Mouse (Mus musculus) hindbrain, embryonic 16.5 days (tissue): ENCODE measurements around the gene Ccdc184. TPM values are rescaled to one million over a fixed set of nuclear protein-coding genes. Genes with fewer than 3 reads are reported as not detected.

Experiments used
- ATAC-seq: fragments of 200-750 bp; cut with Nextera tagmentation; 2 replicates; pipeline ENCODE4 v1.8.0; 2017; ENCODE audit warnings: moderate TSS enrichment, moderate library complexity
- H3K27ac ChIP-seq: fragments of 300-500 bp; sonication (generic); 2 replicates; pipeline ENCODE4 v1.5.1; 2014; ENCODE audit warnings: low read depth, mild to moderate bottlenecking, control low read depth, low read length, moderate library complexity
- H3K27me3 ChIP-seq: fragments of 300-500 bp; sonication (generic); replicated peaks from 2 replicates; pipeline ENCODE4 v1.6.1; 2014; ENCODE audit warnings: low read length; ENCODE audit not compliant: control insufficient read depth, insufficient read depth
- H3K36me3 ChIP-seq: fragments of 300-500 bp; sonication (generic); 2 replicates; pipeline ENCODE4 v1.6.1; 2014; ENCODE audit warnings: mild to moderate bottlenecking, low read length, moderate library complexity, mixed read lengths; ENCODE audit not compliant: control insufficient read depth, insufficient read depth
- H3K4me1 ChIP-seq: fragments of 300-500 bp; sonication (generic); 2 replicates; pipeline ENCODE4 v1.6.1; 2014; ENCODE audit warnings: low read depth, low read length; ENCODE audit not compliant: control insufficient read depth, insufficient read depth
- H3K4me2 ChIP-seq: fragments of 300-500 bp; sonication (generic); 2 replicates; pipeline ENCODE4 v1.6.1; 2014; ENCODE audit warnings: mild to moderate bottlenecking, low read length, control low read depth, moderate library complexity
- H3K4me3 ChIP-seq: fragments of 300-500 bp; sonication (generic); 2 replicates; pipeline ENCODE4 v1.5.1; 2014; ENCODE audit warnings: mild to moderate bottlenecking, low read length, control low read depth, moderate library complexity
- H3K9ac ChIP-seq: fragments of 300-500 bp; sonication (generic); 2 replicates; pipeline ENCODE4 v1.6.1; 2014; ENCODE audit warnings: low read depth, mild to moderate bottlenecking, control low read depth, low read length, moderate library complexity
- H3K9me3 ChIP-seq: fragments of 300-500 bp; sonication (generic); 2 replicates; pipeline ENCODE4 v1.6.1; 2014; ENCODE audit warnings: mild to moderate bottlenecking, low read length, moderate library complexity; ENCODE audit not compliant: control insufficient read depth
- WGBS: fragments of 180-500 bp; shearing (Covaris S2); extraction: QIAGEN DNeasy Blood & Tissue Kit; methylation state at CpG from one replicate; pipeline ENCODE4 v1.1.7; 2014; 5-methylcytosine and 5-hydroxymethylcytosine counted together
- polyA plus RNA-seq: library from polyadenylated mRNA; unstranded; fragments of >200 nt; fragmentation: Nextera tagmentation; extraction: Ambion mirVana; gene quantifications from 2 replicates; pipeline ENCODE4 v1.2.1, GENCODE M21; 2015

Ccdc184 gene
- polyA plus RNA-seq, result 130 and 139 TPM in 2 replicates

- H3K27me3 ChIP-seq, result no peaks in the 10 kb centered on the region
Measured at GRCm38 (mm10) chr15:98166963-98167644, at the start of gene Ccdc184. Gene Ccdc184 (plus strand): TSS chr15:98167158.

GRCm38 (mm10) chr15:98119363-98119762 is 47.6 kb upstream of the Ccdc184 start:
- Histone ChIP-seq H3K27ac (no peak overlapping the region), H3K4me1 (no peaks in the 10 kb centered on the region), H3K4me2 (no peak overlapping the region), H3K4me3 (no peak overlapping the region), H3K9ac (no peak overlapping the region), H3K36me3 (peaks cover 30% of the 10 kb centered on the region), H3K9me3 (no peaks in the 10 kb centered on the region), H3K27me3 (no peaks in the 10 kb centered on the region)
- no peak for ATAC-seq
- WGBS, result 83% methylated on average over 12 of the region's 12 CpGs

More at GRCm38 (mm10) chr15:98166963-98167644, at the start of gene Ccdc184:
- Histone ChIP-seq H3K4me2 (peak within 1 kb of the TSS; percentile 72), H3K27ac (peak within 1 kb of the TSS; percentile 94), H3K4me1 (peaks cover 7% of the 10 kb centered on the region), H3K36me3 (no peaks in the 10 kb centered on the region), H3K9me3 (no peaks in the 10 kb centered on the region), H3K4me3 (peak within 1 kb of the TSS; percentile 70), H3K9ac (peak within 1 kb of the TSS; percentile 77)
- ATAC-seq, result peak; percentile 62
- under 1% methylated on average over 17 of the region's 18 CpGs for WGBS

- H3K27ac ChIP-seq, result no peak overlapping the region
- no peaks in the 10 kb centered on the region for H3K9me3 ChIP-seq
- no peak overlapping the region for H3K4me2 ChIP-seq
- H3K36me3 ChIP-seq, result peaks cover 35% of the 10 kb centered on the region
- no peak for ATAC-seq
- no peaks in the 10 kb centered on the region for H3K4me1 ChIP-seq
- H3K4me3 ChIP-seq, result no peak overlapping the region
- H3K9ac ChIP-seq, result no peak overlapping the region
- WGBS, result 94% methylated on average over 20 of the region's 20 CpGs
- H3K27me3 ChIP-seq, result no peaks in the 10 kb centered on the region
Measured at GRCm38 (mm10) chr15:98120831-98121230, 46.1 kb upstream of the Ccdc184 start.

- Histone ChIP-seq H3K4me3 (no peak overlapping the region), H3K9me3 (no peaks in the 10 kb centered on the region), H3K9ac (no peak overlapping the region), H3K4me2 (no peak overlapping the region), H3K27me3 (no peaks in the 10 kb centered on the region), H3K27ac (no peak overlapping the region), H3K4me1 (no peaks in the 10 kb centered on the region; the same call in 1 of the 2 replicates), H3K36me3 (peaks cover 35% of the 10 kb centered on the region)
- WGBS, result 91% methylated on average over 4 of the region's 4 CpGs
- no peak for ATAC-seq
Measured at GRCm38 (mm10) chr15:98131001-98131400, 36.0 kb upstream of the Ccdc184 start.

- H3K9me3 ChIP-seq, result no peaks in the 10 kb centered on the region
- no peak overlapping the region for H3K9ac ChIP-seq
- H3K27me3 ChIP-seq, result no peaks in the 10 kb centered on the region
- H3K36me3 ChIP-seq, result peaks cover 39% of the 10 kb centered on the region
- no peak overlapping the region for H3K4me3 ChIP-seq
- no peak for ATAC-seq
- H3K4me2 ChIP-seq, result no peak overlapping the region
- 91% methylated on average over 7 of the region's 7 CpGs for WGBS
- H3K4me1 ChIP-seq, result no peaks in the 10 kb centered on the region; the same call in 1 of the 2 replicates
- H3K27ac ChIP-seq, result no peak overlapping the region
Measured at GRCm38 (mm10) chr15:98131451-98131850, 35.5 kb upstream of the Ccdc184 start.

GRCm38 (mm10) chr15:98131942-98132655 is 34.9 kb upstream of the Ccdc184 start:
- Histone ChIP-seq H3K4me3 (no peak overlapping the region), H3K9me3 (no peaks in the 10 kb centered on the region), H3K4me2 (no peak overlapping the region), H3K36me3 (peaks cover 45% of the 10 kb centered on the region), H3K27me3 (no peaks in the 10 kb centered on the region), H3K9ac (no peak overlapping the region), H3K4me1 (no peaks in the 10 kb centered on the region; the same call in 1 of the 2 replicates), H3K27ac (no peak overlapping the region)
- WGBS, result 92% methylated on average over 15 of the region's 15 CpGs
- no peak for ATAC-seq

GRCm38 (mm10) chr15:98133471-98133870 is 33.5 kb upstream of the Ccdc184 start:
- no peak for ATAC-seq
- H3K27ac ChIP-seq, result no peak overlapping the region
- H3K27me3 ChIP-seq, result no peaks in the 10 kb centered on the region
- H3K36me3 ChIP-seq, result peaks cover 36% of the 10 kb centered on the region
- 97% methylated on average over 3 of the region's 3 CpGs for WGBS
- no peaks in the 10 kb centered on the region; the same call in 1 of the 2 replicates for H3K4me1 ChIP-seq
- H3K4me3 ChIP-seq, result no peak overlapping the region
- H3K9ac ChIP-seq, result no peak overlapping the region
- H3K4me2 ChIP-seq, result no peak overlapping the region
- no peaks in the 10 kb centered on the region for H3K9me3 ChIP-seq

- H3K4me3 ChIP-seq, result no peak overlapping the region
- H3K9me3 ChIP-seq, result no peaks in the 10 kb centered on the region
- peak; percentile 79 for ATAC-seq
- no peaks in the 10 kb centered on the region for H3K27me3 ChIP-seq
- no peaks in the 10 kb centered on the region; the same call in 1 of the 2 replicates for H3K4me1 ChIP-seq
- H3K9ac ChIP-seq, result no peak overlapping the region
- peak overlapping the region; percentile 61; the same call in 1 of the 2 replicates for H3K27ac ChIP-seq
- 88% methylated on average over 4 of the region's 4 CpGs for WGBS
- peaks cover 36% of the 10 kb centered on the region for H3K36me3 ChIP-seq
- H3K4me2 ChIP-seq, result no peak overlapping the region
Measured at GRCm38 (mm10) chr15:98134034-98134433, 32.9 kb upstream of the Ccdc184 start.

- H3K4me3 ChIP-seq, result no peak overlapping the region
- H3K27ac ChIP-seq, result peak overlapping the region; percentile 61; the same call in 1 of the 2 replicates
- no peak overlapping the region for H3K4me2 ChIP-seq
- H3K27me3 ChIP-seq, result no peaks in the 10 kb centered on the region
- peak; percentile 76 for ATAC-seq
- no peaks in the 10 kb centered on the region for H3K9me3 ChIP-seq
- no peaks in the 10 kb centered on the region; the same call in 1 of the 2 replicates for H3K4me1 ChIP-seq
- 71% methylated on average over 3 of the region's 3 CpGs for WGBS
- H3K9ac ChIP-seq, result no peak overlapping the region
- H3K36me3 ChIP-seq, result peaks cover 36% of the 10 kb centered on the region
Measured at GRCm38 (mm10) chr15:98134666-98135065, 32.3 kb upstream of the Ccdc184 start.
